Mouse (Mus musculus): Measurements from ENCODE around the gene Hif3a. TPM values are rescaled to one million over a fixed set of nuclear protein-coding genes. Genes with fewer than 3 reads are reported as not detected.

Hif3a gene
- polyA plus RNA-seq, 1 experiment from 2014 or later: 3.9 TPM

- Histone ChIP-seq H3K9me3 (ENCODE audit: low read length) (no peaks in the 10 kb centered on the region), H3K27ac (ENCODE audit: low read depth) (peak overlapping the region; percentile 100), H3K4me2 (ENCODE audit: low read depth, low read length) (peak overlapping the region; percentile 94), H3K4me3 (ENCODE audit: low read depth, low read length) (peak overlapping the region; percentile 47), H3K27me3 (ENCODE audit: insufficient read depth, low read length) (no peaks in the 10 kb centered on the region), H3K4me1 (ENCODE audit: insufficient read depth) (peaks cover 77% of the 10 kb centered on the region), H3K9ac (replicated peaks) (peak overlapping the region; percentile 77), H3K36me3 (replicated peaks; ENCODE audit: insufficient read depth, low read length) (peaks cover 11% of the 10 kb centered on the region)
- ATAC-seq (peak; percentile 2), DNase-seq (peak; percentile 70)
- 9% methylated on average over 8 of the region's 8 CpGs for WGBS (ENCODE audit: insufficient replicate concordance)
- TF ChIP-seq EP300 (IDR thresholded peaks at IDR 0.05; ENCODE audit: low read depth): no peak
- no peak for TF ChIP-seq CTCF (IDR thresholded peaks at IDR 0.05; ENCODE audit: low read depth)
Measured at GRCm38 (mm10) chr7:17058816-17059462, 3.3 kb downstream of the Hif3a start.

DNA sequence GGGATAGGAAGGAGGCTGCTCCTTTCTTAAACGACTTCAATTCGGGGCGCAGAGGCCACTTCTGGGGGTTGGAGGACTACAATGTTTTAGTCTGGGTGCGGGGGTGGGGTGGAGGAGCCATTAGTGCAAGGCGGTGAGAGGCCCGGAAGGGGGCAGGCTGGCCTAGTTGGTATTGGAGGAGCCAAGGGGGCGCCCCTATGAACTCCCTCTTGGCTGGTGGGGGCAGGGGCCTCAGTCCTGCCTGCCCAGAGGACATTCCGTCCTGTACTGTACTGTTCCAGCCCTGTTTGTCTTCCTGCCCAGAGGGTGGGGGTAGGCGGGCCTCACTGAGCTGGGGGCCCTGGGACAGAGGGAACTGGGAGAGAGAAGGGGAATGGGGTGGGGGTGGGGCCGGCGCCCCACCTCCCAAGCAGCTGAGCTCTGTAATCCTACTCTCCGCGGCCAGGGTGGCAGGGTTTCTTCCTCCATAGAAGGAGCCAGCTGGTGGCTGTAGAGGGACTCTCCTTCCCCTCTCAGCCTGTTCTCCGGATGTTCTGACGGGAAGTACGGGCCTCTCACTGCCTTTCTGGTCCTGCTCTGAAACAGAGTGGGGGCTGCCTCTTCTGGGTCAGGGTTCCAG is 4.0 kb downstream of the Hif3a start:
- H3K4me3 ChIP-seq (ENCODE audit: low read depth, low read length): peak overlapping the region; percentile 26
- TF ChIP-seq EP300 (IDR thresholded peaks at IDR 0.05; ENCODE audit: low read depth) (peak; percentile 94), CTCF (IDR thresholded peaks at IDR 0.05; ENCODE audit: low read depth) (peak; percentile 64)
- H3K4me1 ChIP-seq (ENCODE audit: insufficient read depth): peaks cover 72% of the 10 kb centered on the region
- H3K27ac ChIP-seq (ENCODE audit: low read depth): peak overlapping the region; percentile 100
- no peaks in the 10 kb centered on the region for H3K27me3 ChIP-seq (ENCODE audit: insufficient read depth, low read length)
- peak overlapping the region; percentile 94 for H3K4me2 ChIP-seq (ENCODE audit: low read depth, low read length)
- H3K36me3 ChIP-seq (replicated peaks; ENCODE audit: insufficient read depth, low read length): peaks cover 19% of the 10 kb centered on the region
- H3K9me3 ChIP-seq (ENCODE audit: low read length): no peaks in the 10 kb centered on the region
- peak; percentile 91 for DNase-seq
- WGBS (ENCODE audit: insufficient replicate concordance): 1% methylated on average over 14 of the region's 16 CpGs
- peak; percentile 75 for ATAC-seq
- peak overlapping the region; percentile 77 for H3K9ac ChIP-seq (replicated peaks)

- peak; percentile 13 for ATAC-seq
- Histone ChIP-seq H3K27ac (ENCODE audit: low read depth) (peak overlapping the region; percentile 100), H3K9ac (replicated peaks) (peak overlapping the region; percentile 87), H3K9me3 (ENCODE audit: low read length) (no peaks in the 10 kb centered on the region), H3K4me2 (ENCODE audit: low read depth, low read length) (peak overlapping the region; percentile 94), H3K4me1 (ENCODE audit: insufficient read depth) (peaks cover 58% of the 10 kb centered on the region), H3K36me3 (replicated peaks; ENCODE audit: insufficient read depth, low read length) (peaks cover 27% of the 10 kb centered on the region), H3K4me3 (ENCODE audit: low read depth, low read length) (peak overlapping the region; percentile 67), H3K27me3 (ENCODE audit: insufficient read depth, low read length) (no peaks in the 10 kb centered on the region)
- peak; percentile 77 for DNase-seq
- no peak for TF ChIP-seq CTCF (IDR thresholded peaks at IDR 0.05; ENCODE audit: low read depth)
- TF ChIP-seq EP300 (IDR thresholded peaks at IDR 0.05; ENCODE audit: low read depth): peak; percentile 62; the same call in 1 of the 2 replicates
- 15% methylated on average over 14 of the region's 14 CpGs for WGBS (ENCODE audit: insufficient replicate concordance)
Measured at GRCm38 (mm10) chr7:17056601-17057523, 5.4 kb downstream of the Hif3a start.

- H3K9ac ChIP-seq (replicated peaks): peak overlapping the region; percentile 87
- H3K27me3 ChIP-seq (ENCODE audit: insufficient read depth, low read length): no peaks in the 10 kb centered on the region
- ATAC-seq (peak; percentile 65), DNase-seq (peak; percentile 95)
- H3K4me3 ChIP-seq (ENCODE audit: low read depth, low read length): peak overlapping the region; percentile 67
- H3K4me1 ChIP-seq (ENCODE audit: insufficient read depth): peaks cover 52% of the 10 kb centered on the region
- H3K9me3 ChIP-seq (ENCODE audit: low read length): no peaks in the 10 kb centered on the region
- peaks cover 30% of the 10 kb centered on the region for H3K36me3 ChIP-seq (replicated peaks; ENCODE audit: insufficient read depth, low read length)
- H3K27ac ChIP-seq (ENCODE audit: low read depth): peak overlapping the region; percentile 100
- no peak for TF ChIP-seq CTCF (IDR thresholded peaks at IDR 0.05; ENCODE audit: low read depth)
- TF ChIP-seq EP300 (IDR thresholded peaks at IDR 0.05; ENCODE audit: low read depth): no peak
- WGBS (ENCODE audit: insufficient replicate concordance): under 1% methylated on average over 36 of the region's 42 CpGs
- H3K4me2 ChIP-seq (ENCODE audit: low read depth, low read length): peak overlapping the region; percentile 94
Measured at GRCm38 (mm10) chr7:17056081-17056581, 6.1 kb downstream of the Hif3a start.

GRCm38 (mm10) chr7:17055287-17055946 is 6.8 kb downstream of the Hif3a start:
- Histone ChIP-seq H3K4me1 (ENCODE audit: insufficient read depth) (peaks cover 45% of the 10 kb centered on the region), H3K4me2 (ENCODE audit: low read depth, low read length) (peak overlapping the region; percentile 94), H3K9me3 (ENCODE audit: low read length) (no peaks in the 10 kb centered on the region), H3K27ac (ENCODE audit: low read depth) (peak overlapping the region; percentile 100), H3K9ac (replicated peaks) (peak overlapping the region; percentile 87), H3K27me3 (ENCODE audit: insufficient read depth, low read length) (no peaks in the 10 kb centered on the region), H3K4me3 (ENCODE audit: low read depth, low read length) (peak overlapping the region; percentile 67), H3K36me3 (replicated peaks; ENCODE audit: insufficient read depth, low read length) (peaks cover 36% of the 10 kb centered on the region)
- no peak for TF ChIP-seq CTCF (IDR thresholded peaks at IDR 0.05; ENCODE audit: low read depth)
- no peak for TF ChIP-seq EP300 (IDR thresholded peaks at IDR 0.05; ENCODE audit: low read depth)
- 77% methylated on average over 4 of the region's 4 CpGs for WGBS (ENCODE audit: insufficient replicate concordance)
- ATAC-seq: no peak
- peak; percentile 22 for DNase-seq

All from liver, postnatal 0 days (tissue).